Mouse (Mus musculus): Measurements from ENCODE around the gene Nxt1. TPM values are rescaled to one million over a fixed set of nuclear protein-coding genes. Genes with fewer than 3 reads are reported as not detected.

Nxt1 gene
- polyA plus RNA-seq, 1 experiment: 24.8 TPM

GRCm38 (mm10) chr2:148689444-148690140, 17.2 kb downstream of the Nxt1 start:
- no peak for DNase-seq (ENCODE audit: low read depth)

DNA sequence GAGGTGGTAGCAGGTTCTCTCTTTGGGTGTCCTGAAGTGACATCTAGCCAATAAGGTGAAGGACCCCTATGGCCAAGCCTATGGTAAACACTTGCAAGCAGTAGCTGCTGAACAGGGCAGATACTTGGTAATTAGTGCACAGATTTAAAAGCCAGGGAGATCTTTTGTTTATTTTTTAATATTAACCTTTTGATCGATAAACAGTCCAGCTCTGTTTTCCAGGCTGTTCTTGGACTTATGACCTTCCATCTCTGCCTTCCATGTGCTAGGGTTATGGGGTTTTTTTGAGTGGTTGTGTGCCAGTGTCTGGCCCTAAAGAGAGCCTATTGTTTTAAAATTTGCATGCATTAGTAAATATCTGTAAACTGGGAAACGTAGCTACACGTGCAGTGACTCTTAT, 17.9 kb downstream of the Nxt1 start:
- DNase-seq (ENCODE audit: low read depth): no peak

GRCm38 (mm10) chr2:148690781-148691180, 18.4 kb downstream of the Nxt1 start:
- no peak for DNase-seq (ENCODE audit: low read depth)

DNA sequence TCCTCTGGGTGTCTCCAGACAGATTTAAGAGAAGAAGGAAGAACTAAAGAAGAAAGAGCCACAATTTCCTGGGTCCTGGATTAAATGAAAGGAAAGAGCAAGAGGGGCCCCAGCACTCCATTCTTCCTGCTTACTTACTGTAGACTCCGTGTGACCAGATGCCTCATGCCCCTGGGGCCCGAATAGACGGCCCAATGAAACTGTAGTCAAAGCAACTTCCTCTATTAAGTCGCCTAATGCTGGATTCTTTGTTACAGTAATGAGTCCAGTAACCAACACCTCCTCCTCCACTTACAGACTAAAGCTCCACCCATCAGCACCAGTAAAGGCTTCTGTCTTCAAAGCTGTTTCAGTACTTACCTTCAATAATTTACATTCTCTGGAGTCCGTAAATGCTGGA, 26.2 kb downstream of the Nxt1 start:
- no peak for DNase-seq (ENCODE audit: low read depth)

- no peak for DNase-seq (ENCODE audit: low read depth)
These were observed 34.2 kb downstream of the Nxt1 start for GRCm38 (mm10) chr2:148706409-148707201.

GRCm38 (mm10) chr2:148707202-148707530, 34.8 kb downstream of the Nxt1 start:
- no peak for DNase-seq (ENCODE audit: low read depth)

DNA sequence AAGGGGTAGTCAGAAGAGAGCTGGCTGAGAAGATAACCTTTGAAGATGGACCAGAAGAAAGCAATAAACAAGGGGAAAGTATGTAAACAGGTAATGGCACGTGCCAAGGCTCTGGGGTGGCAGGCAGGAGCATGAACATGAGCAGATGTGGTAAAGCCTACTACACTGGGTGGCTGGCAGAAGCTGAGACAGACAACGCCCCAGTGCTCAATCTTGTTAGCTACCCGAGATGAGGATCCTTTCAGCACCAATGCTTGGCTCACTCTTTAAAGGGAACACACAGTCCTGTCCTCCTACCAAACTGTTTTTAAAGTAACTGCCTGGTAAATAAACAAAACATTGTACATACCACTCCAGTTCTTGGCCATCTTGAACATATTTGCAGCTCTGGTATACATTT, 39.9 kb downstream of the Nxt1 start:
- DNase-seq (ENCODE audit: low read depth): no peak

- DNase-seq (ENCODE audit: low read depth): no peak
These were observed 44.7 kb downstream of the Nxt1 start for GRCm38 (mm10) chr2:148717072-148717471.

DNA sequence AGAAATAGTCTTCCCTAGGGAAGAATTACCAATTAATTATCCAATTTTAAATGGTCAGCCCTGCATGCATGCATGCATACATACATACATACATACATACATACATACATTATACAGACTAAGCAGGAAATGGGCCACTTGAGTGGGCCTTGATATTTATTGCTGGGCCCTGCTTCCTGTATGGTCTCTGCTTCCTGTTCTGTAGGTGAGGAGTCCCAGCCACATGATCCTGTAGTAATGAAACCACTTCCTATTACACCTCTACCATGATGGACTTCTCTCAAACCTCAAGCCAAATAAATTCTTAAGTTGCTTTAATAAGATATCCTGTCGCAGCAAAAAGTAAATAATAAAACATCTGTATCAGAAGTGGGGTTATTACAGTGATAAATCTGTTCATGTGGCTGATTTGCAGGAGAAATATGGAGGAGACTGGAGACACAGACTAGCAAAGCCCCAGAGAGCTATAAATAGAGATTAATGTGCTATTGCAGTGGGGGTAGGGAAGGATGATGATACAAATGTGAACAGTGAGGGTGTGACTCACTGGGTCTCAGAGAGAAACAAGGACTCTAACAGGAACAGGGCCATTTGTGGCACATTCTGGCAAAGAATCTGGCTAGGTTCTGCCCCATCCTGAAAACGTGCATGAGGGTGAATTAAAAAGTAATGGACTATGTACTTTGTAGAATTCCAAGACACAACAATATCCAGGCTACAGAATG, 47.0 kb downstream of the Nxt1 start:
- DNase-seq (ENCODE audit: low read depth): no peak

Other genes with a start within 250 kb of the Nxt1 start
- gene Cd93, start 229.0 kb upstream of the Nxt1 start, polyA plus RNA-seq (2012; rRNA removed): 16.9 and 20.1 TPM in 2 replicates
- 14.4 and 14.5 TPM in 2 replicates for gene Gzf1, start 8.4 kb downstream of the Nxt1 start, polyA plus RNA-seq (2012; rRNA removed)
- 1.3 and 1.5 TPM in 2 replicates for gene Napb, start 59.9 kb downstream of the Nxt1 start, polyA plus RNA-seq (2012; rRNA removed)
- gene Cstl1, start 77.8 kb downstream of the Nxt1 start, polyA plus RNA-seq (2012; rRNA removed): 0.61 and 0.71 TPM in 2 replicates
- gene Cst11, start 98.9 kb downstream of the Nxt1 start, polyA plus RNA-seq (2012; rRNA removed): 655 and 970 TPM in 2 replicates
- gene 8030411F24Rik, start 109.4 kb downstream of the Nxt1 start, polyA plus RNA-seq (2012; rRNA removed): 0.60 TPM in 1 of 2 replicates, not detected in the other
- 188 and 311 TPM in 2 replicates for gene Cst12, start 116.8 kb downstream of the Nxt1 start, polyA plus RNA-seq (2012; rRNA removed)
- 550 and 654 TPM in 2 replicates for gene Cst8, start 126.2 kb downstream of the Nxt1 start, polyA plus RNA-seq (2012; rRNA removed)
- 0.23 TPM in 1 of 2 replicates, not detected in the other for gene Cst13, start 147.5 kb downstream of the Nxt1 start, polyA plus RNA-seq (2012; rRNA removed)
- 0.24 TPM in 1 of 2 replicates, not detected in the other for gene Cst9, start 162.5 kb downstream of the Nxt1 start, polyA plus RNA-seq (2012; rRNA removed)
- gene 9230104L09Rik, start 192.4 kb downstream of the Nxt1 start, polyA plus RNA-seq (2012; rRNA removed): 2,481 and 2,782 TPM in 2 replicates
- gene Cst3, start 203.1 kb downstream of the Nxt1 start, polyA plus RNA-seq (2012; rRNA removed): 1,716 and 1,883 TPM in 2 replicates